9 mouse cellular contexts compared by ENCODE assay signal in the genomic region with DNA sequence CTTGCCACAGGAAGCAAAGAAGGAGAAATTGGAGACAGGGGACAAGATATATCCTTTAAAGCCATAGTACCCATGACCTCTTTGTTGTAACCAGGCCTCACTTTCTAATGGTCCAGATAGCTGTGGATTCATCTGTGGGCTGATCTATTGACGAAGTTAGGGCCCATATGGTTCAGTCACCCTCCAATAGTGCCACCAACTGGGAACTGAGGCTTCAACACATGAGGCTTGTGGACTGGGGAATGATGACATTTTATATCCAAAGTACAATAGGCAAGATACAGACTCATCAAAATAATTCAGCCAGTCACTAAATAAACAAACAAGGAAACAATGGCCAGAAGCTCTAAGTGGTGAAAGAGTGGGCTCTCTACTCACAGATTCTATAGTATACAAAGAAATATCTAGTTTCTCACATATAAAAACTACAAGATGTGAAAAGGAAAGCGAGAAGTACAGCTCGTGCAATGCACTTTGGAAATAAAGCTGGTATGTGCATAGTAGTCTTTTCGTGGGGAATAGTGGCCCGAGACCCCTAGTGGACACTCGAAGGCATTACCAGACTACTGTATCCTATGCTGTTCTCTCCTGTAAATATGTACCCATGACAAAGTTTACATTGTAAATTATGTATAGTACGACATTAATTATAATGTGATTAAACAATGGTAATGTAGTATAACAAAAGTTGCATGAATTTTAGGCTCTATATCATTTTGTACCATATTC. TPM values are rescaled to one million over a fixed set of nuclear protein-coding genes. Genes with fewer than 3 reads are reported as not detected.
DNase-seq lines count a peak whose midpoint lies in the region; ATAC-seq and TF ChIP-seq lines count a peak whose summit lies in the region.
"Had no signal": no experiment of that assay in that cellular context is flagged by ENCODE, and none has a peak within 500 bp of the region (broad histone marks: within the 10 kb centered on the region; RNA-seq: fewer than 3 reads in every experiment).

No protein-coding gene starts in this region.

- no peak overlapping the region for H3K27ac ChIP-seq in midbrain, postnatal 0 days (ENCODE audit: low read depth, low read length)
- H3K27ac ChIP-seq in midbrain, embryonic 10.5 days (replicated peaks), result no peak overlapping the region
- no peak overlapping the region for H3K27ac ChIP-seq in forebrain, embryonic 16.5 days (ENCODE audit: low read length)
- H3K27ac ChIP-seq: neural tube, embryonic 12.5 days had no signal

- H3K9me3 ChIP-seq in midbrain, postnatal 0 days (ENCODE audit: low read length), result no peaks in the 10 kb centered on the region
- no peaks in the 10 kb centered on the region for H3K9me3 ChIP-seq in midbrain, embryonic 10.5 days (replicated peaks)
- no peaks in the 10 kb centered on the region for H3K9me3 ChIP-seq in forebrain, embryonic 16.5 days (ENCODE audit: control insufficient read depth, low read length)
- H3K9me3 ChIP-seq: neural tube, embryonic 12.5 days had no signal

- H3K4me3 ChIP-seq in midbrain, postnatal 0 days (ENCODE audit: low read depth, low read length), result no peak overlapping the region
- no peak overlapping the region for H3K4me3 ChIP-seq in midbrain, embryonic 10.5 days
- H3K4me3 ChIP-seq in forebrain, embryonic 16.5 days (replicated peaks; ENCODE audit: low read length), result no peak overlapping the region
- H3K4me3 ChIP-seq: neural tube, embryonic 12.5 days had no signal

- intact Hi-C loops in heart, postnatal 36 days (cut with DNase I), result loop anchor here (1.0 to 2.0 kb wide), 2 partner anchors 20 to 244 kb away; no protein-coding TSS in a partner anchor

- H3K36me3 ChIP-seq in midbrain, postnatal 0 days (ENCODE audit: insufficient read depth, low read length), result no peaks in the 10 kb centered on the region
- no peaks in the 10 kb centered on the region for H3K36me3 ChIP-seq in midbrain, embryonic 10.5 days
- H3K36me3 ChIP-seq in forebrain, embryonic 16.5 days (ENCODE audit: control insufficient read depth, insufficient read depth), result no peaks in the 10 kb centered on the region
- H3K36me3 ChIP-seq: neural tube, embryonic 12.5 days had no signal

- H3K4me1 ChIP-seq in midbrain, postnatal 0 days (ENCODE audit: insufficient read depth, low read length), result no peaks in the 10 kb centered on the region; the same call in 1 of the 2 replicates
- H3K4me1 ChIP-seq in midbrain, embryonic 10.5 days, result peaks cover 6% of the 10 kb centered on the region
- H3K4me1 ChIP-seq in forebrain, embryonic 16.5 days (replicated peaks; ENCODE audit: control insufficient read depth, insufficient read depth, low read length), result no peaks in the 10 kb centered on the region
- H3K4me1 ChIP-seq: neural tube, embryonic 12.5 days had no signal

- no peak overlapping the region for H3K4me2 ChIP-seq in midbrain, postnatal 0 days (ENCODE audit: low read depth, low read length, poor library complexity, severe bottlenecking)
- H3K4me2 ChIP-seq in forebrain, embryonic 16.5 days (ENCODE audit: low read length), result no peak overlapping the region
- H3K4me2 ChIP-seq: neural tube, embryonic 12.5 days had no signal

- 50% methylated on average over 7 of the region's 7 CpGs for WGBS in midbrain, postnatal 0 days
- 53% methylated on average over 7 of the region's 7 CpGs for WGBS in midbrain, embryonic 10.5 days
- WGBS in forebrain, embryonic 16.5 days, result 47% methylated on average over 7 of the region's 7 CpGs

- no peak for ATAC-seq in midbrain, postnatal 0 days (ENCODE audit: low FRiP score)
- ATAC-seq in forebrain, embryonic 16.5 days, result no peak

- peak; percentile 26 for DNase-seq in heart, adult 8-10 months (ENCODE audit: low spot score)
- no peak for DNase-seq in heart, postnatal 36 days
- no peak for DNase-seq in midbrain, postnatal 0 days (ENCODE audit: low spot score)
- DNase-seq in midbrain, embryonic 10.5 days (ENCODE audit: low spot score), result no peak
- peak; percentile 31 for DNase-seq in R1 (ENCODE audit: low read depth, low spot score)
- DNase-seq in naive thymus-derived CD4-positive, alpha-beta T cell, adult 2 months (ENCODE audit: low read depth), result peak; percentile 46
- no peak for DNase-seq in urinary bladder, postnatal 36 days (ENCODE audit: low spot score in 2 of 2)

- TF ChIP-seq CTCF in midbrain, postnatal 0 days (IDR thresholded peaks at IDR 0.05), result peak; percentile 69

- H3K9ac ChIP-seq in midbrain, postnatal 0 days (replicated peaks; ENCODE audit: low read length, poor library complexity, severe bottlenecking), result no peak overlapping the region
- no peak overlapping the region for H3K9ac ChIP-seq in forebrain, embryonic 16.5 days (replicated peaks; ENCODE audit: low read depth, low read length)
- H3K9ac ChIP-seq: neural tube, embryonic 12.5 days had no signal

- H3K27me3 ChIP-seq in midbrain, postnatal 0 days (ENCODE audit: insufficient read depth, low read length), result no peaks in the 10 kb centered on the region
- H3K27me3 ChIP-seq in midbrain, embryonic 10.5 days (ENCODE audit: low read depth, poor library complexity, severe bottlenecking), result no peaks in the 10 kb centered on the region
- H3K27me3 ChIP-seq in forebrain, embryonic 16.5 days (replicated peaks; ENCODE audit: control insufficient read depth, insufficient read depth, low read length), result no peaks in the 10 kb centered on the region
- H3K27me3 ChIP-seq: neural tube, embryonic 12.5 days had no signal

RNA-seq across cellular contexts. Expression of a gene that starts 36.1 kb away (rescaled TPM):
- 10 to 100 TPM; 31.6 to 43.0 (median 38.9) TPM for total RNA-seq in heart, adult 8-10 months (2022)
- total RNA-seq in heart, postnatal 36 days (2021), result 10 to 100 TPM; 51.5 to 55.6 TPM
- total RNA-seq in midbrain, postnatal 0 days (2014; rRNA removed), result 39.1 and 40.1 TPM in 2 replicates
- 29.8 and 31.6 TPM in 2 replicates for polyA plus RNA-seq in midbrain, postnatal 0 days (2015; fragmentation: Nextera tagmentation; extraction: Ambion mirVana)
- polyA plus RNA-seq in midbrain, embryonic 10.5 days (2016; fragmentation: Nextera tagmentation; extraction: Ambion mirVana), result 25.3 and 28.4 TPM in 2 replicates
- polyA plus RNA-seq in forebrain, embryonic 16.5 days (2015; fragmentation: Nextera tagmentation; extraction: Ambion mirVana), result 24.3 and 37.4 TPM in 2 replicates

Comparison
In these comparisons a context has a peak if more than half of its experiments do, and no peak if none do; other contexts are left out.
1. DNase-seq: peak in heart, adult 8-10 months (single experiment), R1 (single experiment) and naive thymus-derived CD4-positive, alpha-beta T cell, adult 2 months (single experiment); none in heart, postnatal 36 days (0 of 2), midbrain, postnatal 0 days (single experiment), midbrain, embryonic 10.5 days (single experiment) and urinary bladder, postnatal 36 days (0 of 2).